Mouse (Mus musculus): ENCODE results near the gene Cpm.
"Not testable (repeated sequence)": the region's sequence is repeated elsewhere in the genome, so short reads cannot be mapped to it uniquely, and the experiment has no call there.

The Cpm gene

GRCm38 (mm10) chr10:117702024-117702833, 72.9 kb downstream of the Cpm start:
- no peak for DNase-seq (ENCODE audit: low spot score in 2 of 2)

GRCm38 (mm10) chr10:117703506-117703905, 74.2 kb downstream of the Cpm start:
- DNase-seq (ENCODE audit: low spot score in 2 of 2), result no peak

DNA sequence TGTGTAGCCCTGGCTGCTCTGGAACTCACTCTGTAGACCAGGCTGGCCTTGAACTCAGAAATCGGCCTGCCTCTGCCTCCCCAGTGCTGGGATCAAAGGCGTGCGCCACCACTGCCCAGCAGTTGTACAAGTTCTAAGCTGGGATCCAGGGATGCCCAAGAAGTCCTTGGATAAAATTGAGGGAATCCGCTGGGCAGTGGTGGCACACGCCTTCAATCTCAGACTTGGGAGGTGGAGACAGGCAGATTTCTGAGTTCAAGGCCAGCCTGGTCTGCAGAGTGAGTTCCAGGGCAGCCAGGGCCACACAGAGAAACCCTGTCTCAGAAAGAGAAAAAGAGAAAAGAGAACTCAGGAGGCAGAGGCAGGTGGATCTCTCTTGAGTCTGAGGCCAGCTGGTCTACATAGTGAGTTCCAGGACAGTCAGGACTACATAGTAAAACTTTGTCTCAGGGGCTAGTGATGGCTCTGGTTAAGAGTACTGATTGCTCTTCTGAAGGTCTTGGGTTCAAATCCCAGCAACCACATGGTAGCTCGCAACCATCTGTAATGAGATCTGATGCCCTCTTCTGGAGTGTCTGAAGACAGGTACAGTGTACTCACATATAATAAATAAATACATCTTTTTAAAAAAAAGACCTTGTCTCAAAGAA, 75.1 kb downstream of the Cpm start:
- DNase-seq (ENCODE audit: low spot score in 2 of 2), result not testable (repeated sequence)

- no peak for DNase-seq (ENCODE audit: low spot score in 2 of 2)
Measured at GRCm38 (mm10) chr10:117704964-117705335, 75.7 kb downstream of the Cpm start.

DNA sequence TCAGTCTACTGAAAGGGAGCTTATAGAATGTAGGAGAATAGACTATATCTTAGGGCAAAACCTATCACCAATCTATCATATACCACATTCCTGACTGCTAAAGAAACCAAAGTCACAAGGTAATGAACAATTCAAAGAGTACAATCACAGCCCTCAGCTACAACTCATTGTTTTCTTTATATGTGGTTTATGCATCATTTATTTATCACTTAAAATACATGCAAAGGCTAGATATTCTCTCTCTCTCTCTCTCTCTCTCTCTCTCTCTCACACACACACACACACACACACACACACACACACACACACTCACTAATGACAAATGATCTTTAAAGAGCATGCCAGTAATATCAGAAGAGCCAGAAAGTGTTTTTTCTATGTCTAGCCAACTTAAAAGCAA, 76.5 kb downstream of the Cpm start:
- DNase-seq (ENCODE audit: low spot score in 2 of 2), result no peak

DNA sequence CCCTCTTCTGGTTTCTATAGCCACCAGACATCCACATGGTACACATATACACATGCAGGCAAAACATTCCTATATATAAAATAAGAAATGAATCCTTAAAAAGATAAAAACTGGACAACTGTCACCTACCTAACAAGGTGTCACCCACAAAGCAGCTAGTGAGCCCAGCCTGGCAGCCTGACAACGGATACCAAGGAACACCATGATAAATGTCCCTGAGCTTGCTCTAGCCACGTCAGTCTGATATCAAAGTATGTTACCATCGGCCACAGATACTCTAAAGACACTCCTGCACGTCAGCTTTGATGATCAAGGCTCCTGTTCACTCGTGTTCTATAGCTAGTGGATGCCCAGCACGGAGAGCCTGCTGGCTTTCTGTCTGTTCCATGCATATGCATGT, 77.1 kb downstream of the Cpm start:
- DNase-seq (ENCODE audit: low spot score in 2 of 2), result no peak

- no peak for DNase-seq (ENCODE audit: low spot score in 2 of 2)
Measured at GRCm38 (mm10) chr10:117707114-117707838, 78.0 kb downstream of the Cpm start.

DNA sequence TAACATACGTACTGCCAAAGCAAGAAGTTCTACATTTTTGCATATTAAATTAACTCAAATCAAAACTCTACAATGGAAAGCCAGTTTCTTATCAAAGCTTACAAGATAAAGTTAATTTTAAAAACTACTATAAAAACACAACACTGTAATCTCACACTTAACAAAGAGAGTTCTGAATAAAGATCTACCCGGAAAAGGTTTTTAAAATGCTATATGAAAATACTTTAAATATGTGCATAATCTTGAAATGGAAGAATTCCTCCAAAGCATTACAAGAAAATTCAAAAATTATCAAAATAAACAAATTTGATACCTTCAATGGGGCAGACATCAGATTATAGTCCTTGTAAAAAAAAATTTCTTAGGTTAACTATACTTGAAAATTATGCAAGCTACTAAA, 79.1 kb downstream of the Cpm start:
- no peak for DNase-seq (ENCODE audit: low spot score in 2 of 2)

GRCm38 (mm10) chr10:117708856-117709255, 79.6 kb downstream of the Cpm start:
- no peak for DNase-seq (ENCODE audit: low spot score in 2 of 2)

GRCm38 (mm10) chr10:117709326-117709830, 80.1 kb downstream of the Cpm start:
- DNase-seq (ENCODE audit: low spot score in 2 of 2), result no peak

DNA sequence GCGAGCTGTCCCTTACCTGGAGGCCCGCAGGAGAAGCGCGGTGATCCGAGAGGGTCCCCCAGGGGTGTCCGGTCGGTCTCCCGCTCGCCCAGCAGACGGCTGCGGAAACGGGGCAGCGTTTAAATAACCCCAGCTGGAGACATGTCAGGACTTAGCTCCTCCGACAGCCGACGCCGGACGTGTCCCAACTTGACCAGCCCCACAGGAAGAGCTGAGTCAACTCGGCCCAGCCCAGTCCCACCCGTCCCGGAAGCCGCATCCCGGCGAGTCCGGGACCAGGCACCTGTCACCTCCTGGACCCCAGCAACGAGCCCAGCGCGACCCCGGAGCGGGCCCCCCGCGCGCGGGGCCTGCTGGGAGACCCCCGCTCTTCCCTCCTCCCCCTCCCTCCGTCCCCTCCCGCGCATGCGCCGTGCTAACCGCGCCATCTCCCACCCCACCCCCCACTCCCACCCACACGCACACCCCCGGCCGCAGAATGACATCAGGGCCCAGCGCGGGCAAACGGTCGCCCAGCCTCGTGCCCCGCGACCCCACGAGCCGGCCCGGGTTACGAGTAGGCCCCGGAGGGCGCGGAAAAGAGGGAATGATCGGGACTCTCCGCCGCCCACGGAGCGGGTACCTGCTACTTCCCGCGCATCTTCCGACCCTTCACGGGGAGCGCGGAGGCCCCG, 80.8 kb downstream of the Cpm start:
- peak; percentile 81 to 89 for DNase-seq (ENCODE audit: low spot score in 2 of 2)

GRCm38 (mm10) chr10:117710604-117711141, 81.4 kb downstream of the Cpm start, which contains the start of gene Mdm2:
TSS of gene Mdm2 (minus strand) at chr10:117710758.
- DNase-seq (ENCODE audit: low spot score in 2 of 2), result peak; percentile 89 to 95

- DNase-seq (ENCODE audit: low spot score in 2 of 2), result peak in 1 of 2 experiments; percentile 25
Measured at GRCm38 (mm10) chr10:117711408-117711807, 82.1 kb downstream of the Cpm start.

DNA sequence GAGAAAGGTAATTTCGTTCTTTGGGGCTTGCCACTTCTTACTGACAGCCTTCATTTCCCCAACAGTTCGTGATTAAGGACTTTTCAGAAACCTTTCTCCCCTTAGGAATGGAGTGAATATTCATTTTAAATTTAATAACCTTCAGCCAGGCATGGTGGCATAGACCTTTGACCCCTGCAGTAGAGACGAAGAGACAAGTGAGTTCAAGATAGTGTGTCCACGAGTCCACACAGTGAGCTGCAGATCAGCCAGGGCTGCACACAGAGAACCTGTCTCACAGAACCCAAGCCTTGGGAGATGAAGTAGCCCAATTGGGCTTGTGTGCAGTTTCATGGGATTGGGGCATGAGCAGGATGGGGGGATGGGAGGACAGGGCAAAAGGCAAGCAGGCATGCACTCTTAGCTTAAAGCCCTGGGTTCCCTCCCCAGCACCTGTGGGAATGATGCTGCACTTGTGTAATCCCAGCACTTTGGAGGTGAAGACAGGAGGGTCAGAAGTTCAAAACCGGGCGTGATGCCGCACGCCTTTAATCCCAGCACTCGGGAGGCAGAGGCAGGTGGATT, 83.0 kb downstream of the Cpm start:
- no peak for DNase-seq (ENCODE audit: low spot score in 2 of 2)

GRCm38 (mm10) chr10:117712871-117713270, 83.6 kb downstream of the Cpm start:
- no peak for DNase-seq (ENCODE audit: low spot score in 2 of 2)

- DNase-seq (ENCODE audit: low spot score in 2 of 2), result no peak
Measured at GRCm38 (mm10) chr10:117713466-117713865, 84.2 kb downstream of the Cpm start.

- no peak for DNase-seq (ENCODE audit: low spot score in 2 of 2)
Measured at GRCm38 (mm10) chr10:117714048-117714545, 84.8 kb downstream of the Cpm start.

- no peak for DNase-seq (ENCODE audit: low spot score in 2 of 2)
Measured at GRCm38 (mm10) chr10:117714928-117715500, 85.7 kb downstream of the Cpm start.

GRCm38 (mm10) chr10:117715654-117716053, 86.4 kb downstream of the Cpm start:
- DNase-seq (ENCODE audit: low spot score in 2 of 2), result not testable (repeated sequence)

- no peak for DNase-seq (ENCODE audit: low spot score in 2 of 2)
Measured at GRCm38 (mm10) chr10:117716686-117717085, 87.4 kb downstream of the Cpm start.
